Mouse (Mus musculus) midbrain, embryonic 10.5 days (tissue): ENCODE measurements around the gene Card10. TPM values are rescaled to one million over a fixed set of nuclear protein-coding genes. Genes with fewer than 3 reads are reported as not detected.
A peak's percentile ranks its signal among the peaks of the same experiment; 100 is the strongest.

Experiments
- DNase-seq: peaks from one replicate; pipeline ENCODE4 v3.0.0-alpha.2; 2017; ENCODE audit warnings: low spot score
- H3K27ac ChIP-seq: fragments of 300-500 bp; sonication (generic); replicated peaks from 2 replicates; pipeline ENCODE4 v1.5.1; 2016; ENCODE audit warnings: mild to moderate bottlenecking
- H3K27me3 ChIP-seq: fragments of 300-500 bp; sonication (generic); 2 replicates; pipeline ENCODE4 v1.6.1; 2016; ENCODE audit warnings: low read depth, mild to moderate bottlenecking; ENCODE audit not compliant: poor library complexity, severe bottlenecking
- H3K36me3 ChIP-seq: fragments of 300-500 bp; sonication (generic); 2 replicates; pipeline ENCODE4 v1.6.1; 2016; ENCODE audit warnings: mild to moderate bottlenecking, moderate library complexity
- H3K4me1 ChIP-seq: fragments of 300-500 bp; sonication (generic); 2 replicates; pipeline ENCODE4 v1.6.1; 2016
- H3K4me3 ChIP-seq: fragments of 300-500 bp; sonication (generic); 2 replicates; pipeline ENCODE4 v1.5.1; 2016; ENCODE audit warnings: mild to moderate bottlenecking, moderate library complexity
- H3K9me3 ChIP-seq: fragments of 300-500 bp; sonication (generic); replicated peaks from 2 replicates; pipeline ENCODE4 v1.6.1; 2016; ENCODE audit warnings: mild to moderate bottlenecking
- WGBS: fragments of 180-500 bp; shearing (Covaris S2); methylation state at CpG from one replicate; pipeline ENCODE4 v1.1.7; 2016; 5-methylcytosine and 5-hydroxymethylcytosine counted together
- polyA plus RNA-seq: library from polyadenylated mRNA; unstranded; fragments of >200 nt; fragmentation: Nextera tagmentation; extraction: Ambion mirVana; gene quantifications from 2 replicates; pipeline ENCODE4 v1.2.1, GENCODE M21; 2016

The Card10 gene
- polyA plus RNA-seq, 1 experiment from 2014 or later = 2.6 TPM

DNA sequence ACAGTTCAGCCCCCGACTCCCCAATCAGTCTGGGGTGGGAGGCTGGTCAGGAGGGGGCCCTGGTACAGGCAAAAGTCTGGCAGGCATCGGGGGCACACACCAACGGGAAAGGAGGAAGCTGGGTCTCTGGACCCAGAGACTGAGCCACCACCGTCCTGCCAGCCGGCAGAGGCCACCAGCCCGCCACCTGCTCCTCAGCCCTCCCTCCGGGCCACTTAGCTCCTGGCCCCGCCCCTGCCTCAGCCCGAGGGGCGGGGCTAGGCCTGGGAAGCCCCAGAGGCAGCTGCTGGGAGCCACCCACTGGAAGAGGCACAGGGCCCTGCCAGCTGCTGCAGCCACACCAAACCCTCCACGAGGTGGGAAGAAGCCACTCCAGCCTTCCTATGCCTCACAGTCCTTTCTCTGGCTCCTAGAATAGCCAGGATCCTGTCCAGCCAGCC lies 29.5 kb downstream of the Card10 start, which contains the start of gene Mfng:
Gene Mfng, minus strand, starts transcription at position 186 of the 440 bp plus-strand sequence.
- 2% methylated on average over 11 of the region's 11 CpGs for WGBS
- Histone ChIP-seq H3K27me3 (no peaks in the 10 kb centered on the region; the same call in 1 of the 2 replicates), H3K4me3 (peak within 1 kb of the TSS; percentile 65), H3K27ac (peak within 1 kb of the TSS; percentile 94), H3K4me1 (peaks cover 71% of the 10 kb centered on the region), H3K9me3 (peaks cover 7% of the 10 kb centered on the region; the same call in 1 of the 2 replicates), H3K36me3 (peaks cover 23% of the 10 kb centered on the region)
- DNase-seq = peak; percentile 87

DNA sequence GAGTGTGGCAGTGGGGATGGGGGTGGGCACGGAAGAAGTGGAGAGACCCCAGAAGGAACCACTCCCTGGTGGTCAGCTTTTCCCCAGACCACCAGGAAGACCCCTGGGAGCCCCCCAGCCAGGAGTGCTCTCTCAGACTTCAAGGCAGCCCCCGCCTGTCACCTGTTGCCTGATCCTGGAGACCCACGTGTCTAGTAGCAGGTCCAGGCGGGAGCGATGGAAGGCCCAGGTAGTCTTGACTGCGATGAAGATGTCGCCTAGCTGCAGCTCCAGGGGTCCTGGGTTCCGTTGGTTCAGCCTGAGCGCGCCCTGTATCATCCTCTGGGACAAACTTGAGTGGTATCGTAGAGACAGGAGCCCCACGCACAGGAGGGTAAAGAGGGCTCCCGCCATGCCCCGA lies 30.0 kb downstream of the Card10 start:
- H3K27ac ChIP-seq = peak overlapping the region; percentile 94
- H3K36me3 ChIP-seq = peaks cover 28% of the 10 kb centered on the region
- peak overlapping the region; percentile 65 for H3K4me3 ChIP-seq
- no peaks in the 10 kb centered on the region; the same call in 1 of the 2 replicates for H3K27me3 ChIP-seq
- 36% methylated on average over 14 of the region's 14 CpGs for WGBS
- peaks cover 7% of the 10 kb centered on the region; the same call in 1 of the 2 replicates for H3K9me3 ChIP-seq
- DNase-seq = no peak
- H3K4me1 ChIP-seq = peaks cover 71% of the 10 kb centered on the region

DNA sequence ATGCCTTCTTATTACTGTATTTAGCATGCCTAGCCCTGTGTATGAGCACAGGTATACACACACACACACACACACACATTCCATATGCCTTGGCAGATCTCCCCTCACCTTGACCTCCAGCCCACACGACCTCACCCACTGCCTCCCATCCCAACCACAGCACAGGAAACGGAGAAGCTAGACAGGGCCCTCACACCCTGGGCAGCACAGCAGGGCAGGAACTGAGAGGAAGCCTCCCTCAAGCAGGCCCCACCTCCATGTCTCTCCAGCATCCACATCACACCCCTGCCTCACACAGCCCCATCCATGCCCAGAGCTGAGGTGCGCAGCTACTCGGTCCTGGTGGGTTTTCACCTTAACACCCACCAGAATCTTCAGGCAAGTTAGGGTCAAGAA lies 30.5 kb downstream of the Card10 start:
- H3K27me3 ChIP-seq = no peaks in the 10 kb centered on the region; the same call in 1 of the 2 replicates
- 59% methylated on average over 4 of the region's 4 CpGs for WGBS
- peak overlapping the region; percentile 65 for H3K4me3 ChIP-seq
- H3K4me1 ChIP-seq = peaks cover 71% of the 10 kb centered on the region
- H3K36me3 ChIP-seq = peaks cover 33% of the 10 kb centered on the region
- peaks cover 7% of the 10 kb centered on the region; the same call in 1 of the 2 replicates for H3K9me3 ChIP-seq
- peak; percentile 30 for DNase-seq
- H3K27ac ChIP-seq = peak overlapping the region; percentile 94

DNA sequence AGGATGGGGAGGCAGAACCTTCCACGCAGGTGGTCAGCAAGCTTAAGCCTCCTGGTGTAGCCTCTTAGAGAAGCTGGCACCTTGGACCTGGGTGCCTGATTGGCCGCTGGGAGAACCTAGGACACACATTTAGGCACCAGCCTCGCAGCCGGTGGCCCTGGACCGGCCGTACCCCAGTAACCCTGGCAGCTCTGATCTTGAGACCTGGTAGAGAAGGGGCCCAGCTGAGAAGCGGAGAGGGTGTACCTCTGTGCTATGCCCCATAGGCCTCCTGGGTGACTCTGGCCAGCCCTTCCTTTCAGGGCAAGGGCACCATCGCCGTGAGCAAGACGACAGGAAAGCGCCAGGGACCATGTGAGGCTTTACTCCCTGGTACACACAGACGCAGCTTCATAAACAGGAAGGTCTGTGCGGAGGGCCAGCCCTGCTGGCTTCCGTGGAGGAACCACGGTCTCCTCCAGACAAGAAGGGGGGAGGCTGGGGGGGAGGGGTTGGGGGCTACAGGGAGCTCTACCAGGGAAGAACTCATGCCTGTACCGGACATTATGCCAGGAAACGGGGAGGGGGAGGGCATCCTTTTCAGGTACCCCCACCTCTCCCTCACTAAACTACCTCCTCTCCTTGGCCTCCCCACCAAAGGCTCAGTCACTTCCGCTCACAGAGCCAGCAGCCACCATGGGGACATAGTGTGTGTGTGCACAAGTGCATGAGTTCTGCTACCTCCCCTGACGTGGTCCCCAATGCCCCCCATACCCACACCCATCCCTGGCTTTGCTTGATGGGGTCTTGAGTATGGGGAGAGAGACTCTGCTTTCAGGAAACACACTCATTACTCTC lies 31.1 kb downstream of the Card10 start:
- 63% methylated on average over 19 of the region's 19 CpGs for WGBS
- Histone ChIP-seq H3K4me3 (peak overlapping the region; percentile 65), H3K9me3 (peaks cover 7% of the 10 kb centered on the region; the same call in 1 of the 2 replicates), H3K27me3 (no peaks in the 10 kb centered on the region; the same call in 1 of the 2 replicates), H3K36me3 (peaks cover 39% of the 10 kb centered on the region), H3K4me1 (peaks cover 75% of the 10 kb centered on the region), H3K27ac (peak overlapping the region; percentile 94)
- DNase-seq = peak; percentile 41

DNA sequence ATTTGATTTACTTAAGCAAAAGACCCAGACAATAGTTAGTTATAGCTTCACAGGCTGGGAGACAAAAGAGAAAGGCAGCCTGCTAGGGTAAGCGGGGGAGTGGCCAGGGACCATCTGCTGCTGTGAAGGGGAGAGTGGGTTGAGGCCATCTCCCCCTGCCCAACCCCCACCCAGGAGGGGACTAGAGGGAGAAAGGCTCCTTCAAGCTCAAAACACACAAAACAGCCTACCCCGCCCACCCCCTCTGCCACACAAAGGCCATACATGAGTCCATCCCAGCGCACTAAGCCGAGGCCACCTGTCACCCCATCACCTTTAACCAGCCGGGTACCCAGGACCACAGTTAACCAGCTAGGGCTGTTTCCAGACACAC lies 31.9 kb downstream of the Card10 start:
- H3K27me3 ChIP-seq = no peaks in the 10 kb centered on the region; the same call in 1 of the 2 replicates
- peaks cover 75% of the 10 kb centered on the region for H3K4me1 ChIP-seq
- peak overlapping the region; percentile 65 for H3K4me3 ChIP-seq
- WGBS = 11% methylated on average over 5 of the region's 5 CpGs
- H3K27ac ChIP-seq = peak overlapping the region; percentile 94
- H3K9me3 ChIP-seq = peaks cover 7% of the 10 kb centered on the region; the same call in 1 of the 2 replicates
- peaks cover 41% of the 10 kb centered on the region for H3K36me3 ChIP-seq
- DNase-seq = peak; percentile 87

DNA sequence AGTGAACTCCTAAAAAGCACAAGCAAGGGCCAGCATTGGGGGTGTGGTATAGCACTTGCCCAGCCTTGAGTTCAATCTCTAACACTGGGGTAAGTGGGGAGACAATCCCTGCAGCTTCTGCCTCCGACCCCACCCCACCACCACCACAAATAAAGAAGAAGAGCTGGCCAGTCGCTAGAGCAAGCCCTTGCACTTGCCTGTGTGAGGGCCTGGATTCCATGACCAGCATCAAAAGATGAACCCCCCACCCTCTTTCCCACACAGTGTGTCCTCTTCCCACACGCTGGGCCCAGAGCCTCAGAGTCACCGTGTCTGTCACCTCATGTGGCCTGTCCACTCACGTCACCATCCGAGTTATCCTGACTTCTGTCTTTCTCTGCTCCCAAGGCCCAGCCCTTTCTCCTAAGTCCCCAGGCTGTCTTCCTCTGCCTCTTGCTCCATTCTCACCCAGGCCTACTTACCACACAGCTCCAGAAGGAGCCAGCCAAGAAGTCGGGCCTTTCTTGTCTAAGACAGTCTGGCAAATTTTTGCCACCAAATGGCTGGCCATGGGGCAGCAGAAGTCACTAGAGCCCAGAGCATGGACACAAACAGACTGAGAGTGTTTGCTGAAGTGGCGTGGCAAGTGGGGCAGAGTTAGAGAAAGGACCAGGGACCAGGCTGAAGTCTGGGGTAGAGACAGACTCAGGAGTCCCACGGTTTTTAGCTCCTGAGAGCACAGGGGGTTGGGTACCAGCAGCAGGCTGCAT lies 32.4 kb downstream of the Card10 start:
- peaks cover 43% of the 10 kb centered on the region for H3K36me3 ChIP-seq
- no peak for DNase-seq
- no peaks in the 10 kb centered on the region; the same call in 1 of the 2 replicates for H3K27me3 ChIP-seq
- peaks cover 80% of the 10 kb centered on the region for H3K4me1 ChIP-seq
- 32% methylated on average over 9 of the region's 9 CpGs for WGBS
- peak overlapping the region; percentile 94 for H3K27ac ChIP-seq
- peaks cover 7% of the 10 kb centered on the region; the same call in 1 of the 2 replicates for H3K9me3 ChIP-seq
- H3K4me3 ChIP-seq = peak overlapping the region; percentile 65

DNA sequence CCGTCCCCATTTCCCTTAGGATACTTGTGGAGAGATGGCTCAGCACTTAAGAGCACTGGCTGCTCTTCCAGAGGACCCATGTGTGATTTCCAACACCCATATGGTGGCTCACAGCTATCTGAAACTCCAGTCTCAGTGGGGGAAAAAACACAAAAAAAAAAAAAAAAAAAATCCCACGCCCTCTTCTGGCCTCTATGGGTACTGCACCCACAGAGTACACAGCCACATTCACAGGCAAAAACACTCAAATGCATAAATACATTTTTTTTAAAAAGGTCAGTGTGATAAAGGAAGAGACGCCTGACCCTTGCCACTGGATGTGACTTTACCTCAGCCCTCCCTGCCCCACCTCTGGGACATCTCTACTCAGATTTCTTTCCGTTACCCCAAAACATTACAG lies 33.8 kb downstream of the Card10 start:
- Histone ChIP-seq H3K27ac (peak overlapping the region; percentile 94), H3K4me3 (peak overlapping the region; percentile 65), H3K27me3 (no peaks in the 10 kb centered on the region; the same call in 1 of the 2 replicates), H3K36me3 (peaks cover 56% of the 10 kb centered on the region), H3K4me1 (peaks cover 80% of the 10 kb centered on the region), H3K9me3 (peaks cover 7% of the 10 kb centered on the region; the same call in 1 of the 2 replicates)
- WGBS = 93% methylated on average over 4 of the region's 4 CpGs
- DNase-seq = no peak

DNA sequence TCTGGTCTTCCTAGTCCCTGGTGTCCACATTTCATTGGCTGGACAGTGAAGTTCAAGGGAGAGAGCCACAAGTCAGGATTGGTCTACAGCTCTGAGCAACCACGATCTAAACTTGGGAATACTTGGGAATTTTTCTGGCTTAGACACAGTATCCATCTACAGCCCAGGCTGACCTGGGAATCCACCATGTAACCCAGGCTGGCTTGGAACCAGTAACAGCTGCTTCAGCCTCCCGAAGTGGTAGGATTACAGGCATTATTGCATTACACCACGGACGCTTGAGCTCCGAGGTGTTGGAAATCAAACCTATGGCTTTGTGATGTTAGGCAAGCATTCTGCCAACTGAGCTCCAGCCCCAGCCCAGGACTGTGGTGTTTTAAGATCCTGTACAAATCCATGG lies 39.1 kb downstream of the Card10 start:
- Histone ChIP-seq H3K4me3 (no peak overlapping the region), H3K9me3 (0 out of 2 replicates have a peak, but pooled peaks cover under 1% of the 10 kb centered on the region), H3K27ac (no peak overlapping the region; the same call in 1 of the 2 replicates), H3K4me1 (peaks cover 44% of the 10 kb centered on the region), H3K36me3 (peaks cover 99% of the 10 kb centered on the region), H3K27me3 (no peaks in the 10 kb centered on the region)
- 88% methylated on average over 5 of the region's 5 CpGs for WGBS
- no peak for DNase-seq

DNA sequence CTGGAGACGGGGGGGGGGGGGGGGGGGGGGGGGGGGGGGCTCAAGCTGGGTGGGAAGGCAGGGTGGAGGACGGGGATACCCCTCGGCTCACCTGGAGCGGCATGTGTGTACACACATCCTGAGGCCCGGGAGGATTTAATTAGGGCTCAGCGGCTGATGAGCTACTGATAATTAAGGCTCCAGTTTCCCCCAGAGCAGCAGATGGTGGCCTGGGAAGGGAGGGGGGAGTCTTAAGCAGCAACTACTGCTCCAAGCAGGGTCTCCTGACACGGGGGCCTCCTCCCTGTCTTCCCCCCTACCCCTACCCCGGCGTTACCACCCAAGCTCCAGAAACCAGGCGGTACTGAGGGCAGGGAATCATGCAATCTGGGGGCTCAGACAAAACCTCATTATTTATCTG lies 39.6 kb downstream of the Card10 start:
- peaks cover 99% of the 10 kb centered on the region for H3K36me3 ChIP-seq
- no peaks in the 10 kb centered on the region for H3K9me3 ChIP-seq
- no peak overlapping the region for H3K4me3 ChIP-seq
- peaks cover 39% of the 10 kb centered on the region for H3K4me1 ChIP-seq
- DNase-seq = no peak
- 53% methylated on average over 10 of the region's 10 CpGs for WGBS
- no peaks in the 10 kb centered on the region for H3K27me3 ChIP-seq
- no peak overlapping the region; the same call in 1 of the 2 replicates for H3K27ac ChIP-seq

DNA sequence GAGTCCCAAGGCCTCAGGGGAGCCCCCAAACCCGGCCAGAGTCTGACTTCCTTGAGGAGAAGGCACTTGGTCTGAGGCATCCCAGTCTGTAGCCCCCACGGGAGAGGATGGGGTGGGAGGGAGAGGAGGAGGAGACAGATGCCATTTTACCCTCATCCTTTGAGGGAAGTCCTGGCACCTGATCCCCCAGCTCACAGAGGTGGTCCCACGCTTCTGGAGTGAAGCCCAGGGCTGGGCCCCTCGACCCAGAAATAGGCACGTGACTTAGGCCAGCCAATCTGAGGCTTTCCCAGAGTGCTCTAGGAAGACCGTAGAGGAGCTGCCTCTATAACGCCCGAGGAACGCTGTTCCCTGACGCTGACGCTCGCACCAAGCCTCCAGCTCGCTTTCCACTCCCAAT lies 41.7 kb downstream of the Card10 start:
- no peak overlapping the region for H3K4me3 ChIP-seq
- WGBS = 85% methylated on average over 13 of the region's 13 CpGs
- no peak for DNase-seq
- peaks cover 99% of the 10 kb centered on the region for H3K36me3 ChIP-seq
- H3K27me3 ChIP-seq = no peaks in the 10 kb centered on the region
- no peak overlapping the region for H3K27ac ChIP-seq
- no peaks in the 10 kb centered on the region for H3K9me3 ChIP-seq
- peaks cover 30% of the 10 kb centered on the region for H3K4me1 ChIP-seq

DNA sequence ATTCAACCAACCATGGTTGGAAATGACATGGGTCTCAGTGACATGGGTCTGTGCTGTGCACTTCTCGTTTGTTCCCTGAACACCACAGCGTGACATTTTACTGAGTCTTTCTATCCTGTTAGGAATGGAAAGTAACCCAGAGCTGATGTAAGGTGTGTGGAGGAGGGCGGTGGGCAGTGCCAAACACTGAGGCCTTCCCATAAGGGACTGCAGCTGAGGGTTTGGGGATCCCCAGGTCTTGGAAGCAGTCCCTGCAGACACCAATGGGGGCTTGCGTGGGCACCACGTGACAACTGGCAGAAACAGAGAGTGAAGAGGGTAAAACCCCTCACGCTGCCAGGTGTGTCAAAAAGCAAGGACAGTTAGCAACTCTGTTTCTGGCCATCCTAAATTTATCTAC lies 44.7 kb downstream of the Card10 start:
- Histone ChIP-seq H3K9me3 (no peaks in the 10 kb centered on the region), H3K4me1 (peaks cover 29% of the 10 kb centered on the region), H3K27me3 (no peaks in the 10 kb centered on the region), H3K27ac (no peak overlapping the region), H3K4me3 (no peak overlapping the region), H3K36me3 (peaks cover 89% of the 10 kb centered on the region)
- no peak for DNase-seq
- WGBS = 91% methylated on average over 6 of the region's 6 CpGs

DNA sequence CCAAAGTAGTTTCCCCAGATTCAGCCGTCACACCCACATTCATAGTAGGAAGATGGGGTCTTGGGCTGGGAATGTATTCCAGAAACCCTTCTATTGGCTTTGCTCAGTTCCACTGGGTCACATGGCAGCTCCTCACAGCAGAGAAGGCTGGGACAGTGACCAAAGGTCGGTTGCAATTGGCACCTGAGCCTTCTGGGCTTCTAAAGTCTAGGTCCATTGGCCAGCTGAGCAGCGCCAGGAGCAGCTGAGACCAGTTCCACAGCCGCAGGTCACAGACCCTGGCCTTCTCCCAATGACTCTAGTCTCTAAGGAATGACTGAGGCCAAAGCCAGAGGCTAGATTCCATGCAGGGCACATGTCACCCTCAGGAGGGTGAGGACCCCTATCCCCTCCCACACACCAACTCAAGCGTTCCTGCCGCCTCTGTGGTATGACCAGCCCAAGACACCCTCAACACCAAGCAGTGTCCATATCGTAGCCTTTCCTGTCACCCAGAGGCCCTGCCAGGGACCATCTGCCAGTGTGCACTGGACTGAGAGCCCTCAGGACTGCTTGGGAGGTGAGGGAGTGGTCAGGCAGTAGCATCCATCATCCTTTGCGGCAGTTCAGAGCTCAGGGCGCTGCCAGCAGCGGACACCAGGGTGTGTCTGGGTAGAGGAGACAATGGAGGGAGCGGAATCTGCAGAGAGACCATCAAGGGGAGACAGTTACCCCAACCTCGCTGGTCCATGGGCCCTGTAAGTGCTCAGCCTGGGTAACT lies 46.7 kb downstream of the Card10 start:
- Histone ChIP-seq H3K27me3 (no peaks in the 10 kb centered on the region), H3K27ac (0 out of 2 replicates have a peak overlapping the region, but pooled peaks have one; percentile 29), H3K9me3 (no peaks in the 10 kb centered on the region), H3K4me1 (peaks cover 25% of the 10 kb centered on the region), H3K36me3 (peaks cover 72% of the 10 kb centered on the region), H3K4me3 (no peak overlapping the region)
- DNase-seq = no peak
- WGBS = 81% methylated on average over 12 of the region's 12 CpGs
